Mouse (Mus musculus): Measurements from ENCODE around the gene Bri3. TPM values are rescaled to one million over a fixed set of nuclear protein-coding genes. Genes with fewer than 3 reads are reported as not detected.

Bri3 gene
- total RNA-seq, 2 experiments from 2014 or later = 33.8 to 35.6 TPM

- no peak for DNase-seq
- intact Hi-C loops (cut with DNase I) = loop anchor here (10.0 kb wide), 1 partner anchor 268 kb away; no protein-coding TSS in a partner anchor
Observed at GRCm38 (mm10) chr5:144466987-144467386, 222.8 kb downstream of the Bri3 start.

DNA sequence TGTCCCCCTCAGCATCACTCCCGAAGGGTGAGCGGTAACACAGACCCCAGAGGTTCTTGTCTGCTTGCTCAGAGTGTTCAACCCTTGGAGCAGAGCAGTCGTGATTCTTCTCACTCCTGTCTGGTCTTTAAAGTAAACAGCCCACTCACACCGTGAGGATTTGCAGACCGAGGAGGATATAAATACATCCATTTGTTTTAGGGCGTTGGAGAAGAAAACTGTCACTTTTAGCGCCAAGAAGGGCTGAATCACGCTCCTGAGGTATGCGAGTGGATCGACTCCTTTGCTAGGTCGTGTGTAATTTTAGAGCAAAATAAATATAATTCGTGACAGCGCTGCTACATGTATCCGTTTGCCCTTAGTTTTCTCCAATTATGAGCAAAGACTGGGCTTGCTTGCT lies 228.8 kb downstream of the Bri3 start:
- intact Hi-C loops (cut with DNase I) = no loop called here
- no peak for DNase-seq

GRCm38 (mm10) chr5:144479677-144480171 lies 235.5 kb downstream of the Bri3 start:
- intact Hi-C loops (cut with DNase I) = no loop called here
- DNase-seq = no peak

DNA sequence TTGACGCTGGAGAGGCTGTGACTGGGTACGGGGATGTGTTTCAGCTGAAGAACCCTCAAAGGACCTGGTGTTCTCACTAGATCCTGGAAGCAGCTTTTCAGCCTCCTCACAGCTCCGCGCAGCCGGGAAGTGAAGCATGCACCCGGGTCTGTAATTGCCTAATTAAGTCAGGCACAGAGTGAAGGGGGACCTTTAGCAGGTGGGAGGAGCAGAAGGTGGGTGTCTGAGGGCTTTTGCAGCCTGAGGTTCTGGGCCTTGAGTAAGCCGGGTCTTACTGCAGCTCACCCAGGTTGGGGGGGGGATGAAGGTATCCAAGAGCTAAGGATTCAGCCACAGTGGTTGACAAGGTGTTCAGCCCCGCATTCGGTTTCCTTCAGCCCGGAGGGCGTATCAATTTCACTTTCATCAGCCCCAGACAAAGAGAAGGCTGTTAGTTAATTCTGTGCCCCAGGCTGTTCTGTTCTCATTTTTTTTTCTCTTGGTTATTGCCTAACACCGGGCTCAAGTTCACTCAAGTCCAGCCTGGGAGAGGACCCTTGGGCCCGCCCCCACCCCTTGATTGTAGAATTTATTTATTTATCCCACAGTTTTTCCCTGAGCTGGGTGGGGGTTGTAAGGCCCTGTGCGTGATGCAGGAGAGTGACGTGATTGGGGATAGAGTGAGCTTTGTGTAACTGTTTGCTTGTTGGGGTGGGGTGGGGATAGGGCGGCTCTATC lies 239.6 kb downstream of the Bri3 start:
- intact Hi-C loops (cut with DNase I) = no loop called here
- DNase-seq = no peak

DNA sequence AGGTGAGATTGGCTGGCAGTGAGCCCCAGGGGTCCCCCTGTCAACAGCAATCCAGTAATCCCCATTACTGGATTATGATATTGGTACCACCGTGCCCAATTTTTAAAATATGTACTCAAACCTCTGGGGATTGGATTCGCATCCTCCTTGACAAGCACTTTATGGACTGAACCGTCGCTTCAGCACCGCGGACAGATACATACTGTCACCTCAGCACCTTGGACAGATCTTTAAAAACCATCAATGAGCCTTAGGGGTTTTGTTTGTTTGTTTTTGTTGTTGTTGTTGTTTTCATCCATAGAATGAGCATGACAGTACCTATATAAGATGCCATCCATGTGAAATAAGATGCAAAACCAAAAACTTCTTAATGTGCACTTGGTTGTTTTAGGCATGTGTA lies 247.1 kb downstream of the Bri3 start:
- intact Hi-C loops (cut with DNase I) = no loop called here
- DNase-seq = no peak

Other genes with a start within 250 kb of the Bri3 start
- 10 to 100 TPM; 35.4 to 37.0 TPM for gene Ccz1, start 229.6 kb upstream of the Bri3 start, total RNA-seq (2021)
- gene Ocm, start 217.8 kb upstream of the Bri3 start, total RNA-seq (2021) = not detected
- gene Lmtk2, start 144.0 kb upstream of the Bri3 start, total RNA-seq (2021) = 10 to 100 TPM; 19.4 to 19.8 TPM
- not detected for gene Bhlha15, start 54.2 kb upstream of the Bri3 start, total RNA-seq (2021)
- 10 to 100 TPM; 14.0 to 14.2 TPM for gene Tecpr1, start 20.8 kb upstream of the Bri3 start, total RNA-seq (2021)
- under 1 TPM; 0.51 to 0.52 TPM for gene Baiap2l1, start 113.7 kb downstream of the Bri3 start, total RNA-seq (2021)